In the genomic region with DNA sequence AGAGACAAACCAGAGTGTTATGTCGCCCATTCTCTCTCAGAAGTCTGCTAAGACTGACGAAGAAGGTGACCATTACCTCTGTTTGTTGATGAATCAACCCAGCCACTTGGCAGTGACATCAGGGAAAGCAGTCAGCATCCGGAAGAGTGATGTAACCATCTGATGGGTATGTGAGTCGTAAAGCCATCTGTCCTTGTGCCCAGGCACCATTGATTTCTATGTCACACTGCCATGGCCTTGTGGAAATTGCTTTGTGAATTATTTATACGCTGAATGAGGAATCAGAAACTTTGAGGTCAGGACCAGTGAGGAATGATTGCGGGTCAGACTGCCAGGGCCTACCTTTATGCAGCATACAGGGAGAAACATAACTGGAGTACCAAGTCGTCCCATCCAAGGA, we compare ENCODE assay signal across 16 mouse cellular contexts.
"Had no signal": no experiment of that assay in that cellular context is flagged by ENCODE, and none has a peak within 500 bp of the region (broad histone marks: within the 10 kb centered on the region; RNA-seq: fewer than 3 reads in every experiment).

No protein-coding gene starts in this region.

- DNase-seq: lung, adult 18-20 months; lung, embryonic 14.5 days; lung, postnatal 10 days; lung, postnatal 4 days; midbrain, embryonic 14.5 days; right cerebral cortex, postnatal 14 days; thymus, adult 2 months; thymus, postnatal 25 days; thymus, postnatal 4 days had no signal

- H3K4me2 ChIP-seq: lung, embryonic 14.5 days; midbrain, embryonic 12.5 days; neural tube, embryonic 12.5 days; stomach, embryonic 15.5 days had no signal

- ATAC-seq: midbrain, embryonic 16.5 days had no signal

- H3K9ac ChIP-seq: lung, embryonic 14.5 days; midbrain, embryonic 12.5 days; neural tube, embryonic 12.5 days; stomach, embryonic 15.5 days had no signal

- H3K27me3 ChIP-seq: midbrain, embryonic 12.5 days; neural tube, embryonic 12.5 days; stomach, embryonic 15.5 days had no signal

- H3K9me3 ChIP-seq: midbrain, embryonic 10.5 days; midbrain, embryonic 12.5 days; neural tube, embryonic 12.5 days; stomach, embryonic 15.5 days had no signal

- H3K27ac ChIP-seq: midbrain, embryonic 10.5 days; midbrain, embryonic 12.5 days; neural tube, embryonic 12.5 days; stomach, embryonic 15.5 days; stomach, postnatal 0 days had no signal

- H3K4me1 ChIP-seq: midbrain, embryonic 10.5 days; midbrain, embryonic 12.5 days; neural tube, embryonic 12.5 days; stomach, embryonic 15.5 days had no signal

- H3K36me3 ChIP-seq: midbrain, embryonic 10.5 days; midbrain, embryonic 12.5 days; neural tube, embryonic 12.5 days; stomach, embryonic 15.5 days had no signal

- H3K4me3 ChIP-seq: midbrain, embryonic 10.5 days; midbrain, embryonic 12.5 days; myocyte; neural tube, embryonic 12.5 days; stomach, embryonic 15.5 days had no signal
